Mouse (Mus musculus) ES-E14 (cell line): ENCODE results near the gene Nme2. TPM values are rescaled to one million over a fixed set of nuclear protein-coding genes. Genes with fewer than 3 reads are reported as not detected.

Experiments
- DNase-seq: peaks from one replicate; pipeline ENCODE4 v3.0.0-alpha.2; 2013; ENCODE audit warnings: low read depth, low spot score
- H3K27ac ChIP-seq: 2 replicates; pipeline ENCODE4 v1.5.1; 2012; ENCODE audit warnings: low read depth, mild to moderate bottlenecking, low read length, moderate library complexity, mixed read lengths; ENCODE audit not compliant: poor library complexity, insufficient read depth, severe bottlenecking
- H3K36me3 ChIP-seq: 2 replicates; pipeline ENCODE4 v1.6.1; 2012; ENCODE audit warnings: mild to moderate bottlenecking, low read length, moderate library complexity, mixed read lengths; ENCODE audit not compliant: control insufficient read depth, poor library complexity, insufficient read depth, severe bottlenecking
- H3K4me1 ChIP-seq, 2 experiments: fragments of 150-350 bp in 1 of 2; sonication (generic) in 1 of 2; 2 replicates each; pipeline ENCODE4 v1.6.1; 2012; ENCODE audit warnings: low read length in 2 of 2, mild to moderate bottlenecking in 1 of 2, mixed read lengths in 1 of 2; ENCODE audit not compliant: control insufficient read depth in 2 of 2, insufficient read depth in 2 of 2, poor library complexity in 1 of 2
- H3K4me3 ChIP-seq, 2 experiments: fragments of 150-350 bp in 1 of 2; sonication (generic) in 1 of 2; 2 replicates each; pipeline ENCODE4 v1.5.1; 2012; ENCODE audit warnings: low read length in 2 of 2, low read depth in 1 of 2, mild to moderate bottlenecking in 1 of 2, mixed read lengths in 1 of 2; ENCODE audit not compliant: insufficient read depth in 1 of 2, poor library complexity in 1 of 2, severe bottlenecking in 1 of 2
- H3K9ac ChIP-seq: 2 replicates; pipeline ENCODE4 v1.6.1; 2012; ENCODE audit warnings: low read depth, mild to moderate bottlenecking, low read length, mixed read lengths; ENCODE audit not compliant: poor library complexity, insufficient read depth, severe bottlenecking
- H3K9me3 ChIP-seq: fragments of 150-350 bp; sonication (generic); 2 replicates; pipeline ENCODE4 v1.6.1; 2012; ENCODE audit warnings: low read depth, mild to moderate bottlenecking, low read length; ENCODE audit not compliant: control insufficient read depth, insufficient read depth
- CHD2 ChIP-seq: IDR thresholded peaks from 2 replicates; pipeline ENCODE4 v1.6.1; 2014; ENCODE audit warnings: mild to moderate bottlenecking, low read depth, low read length, inconsistent platforms
- HCFC1 ChIP-seq: IDR thresholded peaks from 2 replicates; pipeline ENCODE4 v1.6.1; 2012; ENCODE audit warnings: low read length, inconsistent platforms, borderline replicate concordance; ENCODE audit not compliant: insufficient read depth
- MAFK ChIP-seq: IDR thresholded peaks from 2 replicates; pipeline ENCODE4 v1.6.1; 2014; ENCODE audit warnings: mild to moderate bottlenecking, low read depth, low read length, inconsistent platforms; ENCODE audit not compliant: insufficient read depth
- ZC3H11A ChIP-seq: IDR thresholded peaks from 2 replicates; pipeline ENCODE4 v1.6.1; 2012; ENCODE audit warnings: low read depth, mild to moderate bottlenecking, inconsistent platforms, low read length, borderline replicate concordance
- ZNF384 ChIP-seq: IDR thresholded peaks from 2 replicates; pipeline ENCODE4 v1.6.1; 2012; ENCODE audit warnings: low read depth, low read length, inconsistent platforms
- in situ Hi-C, 2 experiments: fragments of 600-800 bp; cut with MboI; formaldehyde crosslinking; loops; one replicate each; pipeline ENCODE4 v1.15.1; 2025; ENCODE audit warnings: low sequenced_read_pairs in 2 of 2, inconsistent platforms in 1 of 2; ENCODE audit not compliant: unreplicated experiment in 2 of 2
- total RNA-seq: library from RNA; depleted of rRNA; stranded (reverse); fragments of 300-350 nt; gene quantifications from 2 replicates; pipeline ENCODE4 v1.2.3, GENCODE M21; 2012

Gene Nme2
- total RNA-seq, 1 experiment: 1,053 TPM

DNA sequence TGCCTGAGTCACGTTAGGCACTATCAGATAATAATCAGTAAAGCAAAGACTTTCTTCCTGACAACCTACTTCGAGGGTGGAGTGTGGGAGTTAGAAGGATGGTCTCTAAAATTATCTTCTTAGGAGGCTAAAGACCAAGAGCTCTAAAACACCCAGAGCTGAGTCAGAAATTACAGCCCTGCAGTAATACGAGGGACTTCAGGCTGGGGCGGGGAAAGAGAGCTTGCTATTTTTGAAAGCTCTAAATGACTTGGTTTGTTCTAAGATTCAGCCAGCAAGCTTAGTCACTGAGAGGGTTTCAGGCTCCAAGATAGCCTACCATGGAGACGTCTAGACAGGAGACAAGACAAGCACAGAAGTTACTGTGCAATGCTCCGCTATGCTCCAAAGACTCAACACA, 9.3 kb upstream of the Nme2 start:
- Histone ChIP-seq H3K27ac (no peak overlapping the region), H3K9ac (no peak overlapping the region), H3K4me1 (peaks cover 0 to 3% of the 10 kb centered on the region in 2 experiments; a peak in 2 of 4 replicates), H3K9me3 (no peaks in the 10 kb centered on the region), H3K36me3 (peaks cover 38% of the 10 kb centered on the region), H3K4me3 (peak overlapping the region in 1 of 2 experiments; percentile 22; a peak in 2 of 4 replicates)
- in situ Hi-C loops: no loop called here
- TF ChIP-seq ZC3H11A: no peak
- TF ChIP-seq HCFC1: no peak
- TF ChIP-seq CHD2: no peak
- TF ChIP-seq ZNF384: no peak
- TF ChIP-seq MAFK: no peak
- DNase-seq: no peak

DNA sequence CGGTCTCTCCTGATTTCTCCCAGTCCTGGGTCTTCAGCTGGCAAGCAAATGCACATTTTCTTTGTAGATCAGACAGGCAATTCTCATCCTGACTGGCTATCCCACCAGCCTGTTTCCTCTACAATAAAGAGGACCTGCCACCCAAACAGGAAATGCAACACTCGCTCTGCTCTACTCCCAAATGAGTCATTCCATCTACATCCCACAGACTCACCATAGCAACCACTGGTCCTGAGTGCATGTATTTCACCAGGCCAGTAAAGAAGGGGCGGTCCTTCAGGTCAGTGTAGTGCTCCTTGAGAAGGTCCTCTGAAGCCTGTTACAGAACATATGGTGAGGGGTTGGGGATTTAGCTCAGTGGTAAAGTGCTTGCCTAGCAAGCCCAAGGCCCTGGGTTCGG, 7.0 kb upstream of the Nme2 start:
- Histone ChIP-seq H3K9me3 (no peaks in the 10 kb centered on the region), H3K27ac (no peak overlapping the region), H3K4me3 (no peak overlapping the region), H3K9ac (no peak overlapping the region), H3K4me1 (0 out of 4 replicates have a peak, but pooled peaks cover 0 to 3% of the 10 kb centered on the region in 2 experiments), H3K36me3 (peaks cover 55% of the 10 kb centered on the region)
- TF ChIP-seq ZNF384 (no peak), HCFC1 (no peak), CHD2 (no peak), MAFK (no peak), ZC3H11A (no peak)
- DNase-seq: no peak
- in situ Hi-C loops: no loop called here

DNA sequence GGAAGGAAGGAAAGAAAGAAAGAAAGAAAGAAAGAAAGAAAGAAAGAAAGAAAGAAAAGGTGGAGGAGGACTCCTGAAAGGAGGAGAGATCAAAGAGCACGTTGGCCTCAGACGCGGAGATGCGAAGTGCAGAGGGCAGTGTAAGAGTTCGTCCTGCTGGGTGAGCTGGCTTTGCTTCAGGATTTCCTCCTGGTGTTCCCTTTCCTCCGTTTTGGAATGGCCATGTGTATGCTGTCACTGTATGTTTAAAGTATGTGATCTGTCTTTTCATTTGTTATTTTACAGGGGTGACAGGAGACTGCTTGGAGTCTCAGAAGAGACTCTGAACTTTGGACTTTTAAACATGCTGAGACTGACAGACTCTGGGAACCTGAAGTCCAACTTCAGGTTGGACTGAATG, 5.4 kb upstream of the Nme2 start:
- Histone ChIP-seq H3K4me3 (no peak overlapping the region), H3K9ac (no peak overlapping the region), H3K27ac (no peak overlapping the region), H3K9me3 (no peaks in the 10 kb centered on the region), H3K4me1 (peaks cover 4 to 8% of the 10 kb centered on the region in 2 experiments; a peak in 3 of 4 replicates), H3K36me3 (peaks cover 59% of the 10 kb centered on the region)
- no peak for DNase-seq
- TF ChIP-seq HCFC1: no peak
- TF ChIP-seq CHD2: no peak
- TF ChIP-seq MAFK: no peak
- no peak for TF ChIP-seq ZC3H11A
- TF ChIP-seq ZNF384: no peak
- in situ Hi-C loops: no loop called here

DNA sequence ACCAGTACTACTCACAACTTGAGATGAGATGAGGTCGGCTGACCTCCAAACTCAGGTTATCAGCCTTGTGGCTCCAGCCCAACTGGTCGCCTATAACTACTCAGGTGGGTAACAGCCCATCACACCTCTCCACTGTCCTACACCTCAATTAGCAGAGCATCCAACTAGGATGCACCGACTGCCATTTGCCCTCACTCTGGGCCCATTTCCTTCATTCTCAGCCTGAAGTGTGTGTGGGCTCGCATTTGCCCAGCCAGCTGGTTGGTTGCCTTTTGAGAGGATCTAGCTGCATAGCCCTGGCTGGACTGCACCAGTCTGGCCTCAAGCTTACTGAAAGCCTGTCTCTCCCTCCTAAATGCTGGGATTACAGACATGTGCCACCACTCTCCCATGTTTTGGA, 1.7 kb upstream of the Nme2 start:
- H3K9ac ChIP-seq: no peak overlapping the region
- no peak for DNase-seq
- no peak overlapping the region for H3K27ac ChIP-seq
- H3K4me3 ChIP-seq: no peak overlapping the region
- no peaks in the 10 kb centered on the region for H3K9me3 ChIP-seq
- H3K4me1 ChIP-seq: peaks cover 3 to 17% of the 10 kb centered on the region in 2 experiments
- no peak for TF ChIP-seq HCFC1
- no peak for TF ChIP-seq ZC3H11A
- no peak for TF ChIP-seq ZNF384
- TF ChIP-seq CHD2: no peak
- no peak for TF ChIP-seq MAFK
- peaks cover 48% of the 10 kb centered on the region for H3K36me3 ChIP-seq
- in situ Hi-C loops: no loop called here

DNA sequence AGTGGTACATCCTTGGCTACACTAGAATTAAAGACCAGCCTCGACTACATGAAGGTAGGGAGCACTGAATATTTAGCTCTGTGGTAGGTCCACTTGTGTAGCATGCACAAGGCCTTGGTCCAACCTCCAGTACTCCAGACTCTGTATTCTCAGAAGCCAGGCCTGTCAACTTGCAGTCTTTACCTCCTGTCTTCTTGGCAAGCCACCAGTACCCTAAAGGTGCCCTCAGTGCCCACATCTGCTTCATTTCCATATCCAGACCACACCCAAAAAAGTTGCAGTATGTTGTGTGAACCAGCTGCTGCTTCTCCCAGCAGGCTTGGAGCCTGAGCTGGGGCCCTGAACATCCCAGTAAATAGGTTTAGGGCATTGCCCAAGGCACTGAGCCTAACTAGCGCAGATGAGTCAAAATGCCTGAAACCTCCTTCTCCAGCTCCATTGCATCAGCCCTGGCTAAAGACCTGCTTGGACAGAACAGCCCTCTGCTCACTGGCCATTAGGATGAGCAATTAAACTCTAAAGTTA, 1.0 kb upstream of the Nme2 start:
- peaks cover 50% of the 10 kb centered on the region for H3K36me3 ChIP-seq

More for the DNA sequence above, 1.0 kb upstream of the Nme2 start:
- Histone ChIP-seq H3K4me1 (peaks cover 3 to 17% of the 10 kb centered on the region in 2 experiments), H3K9me3 (no peaks in the 10 kb centered on the region), H3K4me3 (no peak overlapping the region), H3K9ac (no peak overlapping the region), H3K27ac (peak overlapping the region; percentile 74; the same call in 1 of the 2 replicates)
- in situ Hi-C loops: no loop called here
- DNase-seq: no peak
- TF ChIP-seq ZC3H11A (no peak), ZNF384 (no peak)
